Mouse (Mus musculus) myocyte (in vitro differentiated cells): ENCODE measurements at regions not wholly inside any gene's neighbourhood (a gene's known extent, or its start where the extent isn't known, plus 50 kb on each side); places are given as distances from the start of the nearest gene placed in this dataset.

Source experiments
- CEBPB ChIP-seq: IDR thresholded peaks from 2 replicates; pipeline ENCODE4 v1.6.1; 2011; ENCODE audit warnings: mild to moderate bottlenecking, moderate library complexity; ENCODE audit not compliant: poor library complexity, insufficient read depth, severe bottlenecking
- E2F4 ChIP-seq: IDR thresholded peaks from one replicate; pipeline ENCODE4 v1.6.1; 2011; ENCODE audit warnings: mild to moderate bottlenecking, control low read depth, moderate library complexity; ENCODE audit not compliant: insufficient read depth
- MAX ChIP-seq: IDR thresholded peaks from one replicate; pipeline ENCODE4 v1.6.1; 2011; ENCODE audit warnings: low read depth, mild to moderate bottlenecking, control low read depth
- MYOG ChIP-seq, 3 experiments: IDR thresholded peaks; one replicate each; pipeline ENCODE4 v1.6.1; 2011; ENCODE audit warnings: control low read depth in 2 of 3, low read depth in 2 of 3, mild to moderate bottlenecking in 2 of 3; ENCODE audit not compliant: insufficient read length in 2 of 3, control insufficient read depth in 1 of 3, insufficient read depth in 1 of 3
- POLR2A ChIP-seq: IDR thresholded peaks from one replicate; pipeline ENCODE4 v1.6.1; 2011; ENCODE audit warnings: low read depth, mild to moderate bottlenecking, control low read depth, moderate library complexity; ENCODE audit not compliant: insufficient read length
- POLR2AphosphoS2 ChIP-seq: IDR thresholded peaks from one replicate; pipeline ENCODE4 v1.6.1; 2011; ENCODE audit warnings: low read depth, control low read depth; ENCODE audit not compliant: insufficient read length
- SRF ChIP-seq: IDR thresholded peaks from one replicate; pipeline ENCODE4 v1.6.1; 2011; ENCODE audit warnings: low read depth; ENCODE audit not compliant: control insufficient read depth, insufficient read length
- USF1 ChIP-seq: IDR thresholded peaks from one replicate; pipeline ENCODE4 v1.6.1; 2011; ENCODE audit warnings: low read depth, mild to moderate bottlenecking, control low read depth, moderate library complexity

- TF ChIP-seq USF1 (no peak), POLR2A (no peak), POLR2AphosphoS2 (no peak), SRF (no peak), CEBPB (no peak), E2F4 (no peak), MAX (no peak), MYOG (IDR thresholded peaks at IDR 0.05; ENCODE audit: control insufficient read depth in 1 of 3, insufficient read depth in 1 of 3, insufficient read length in 2 of 3, low read depth in 2 of 3) (no peak)
Observed at GRCm38 (mm10) chr3:56660594-56660993, 477.1 kb upstream of the Nbea start.
